Comparison of ENCODE assay signal across 31 mouse cellular contexts in the genomic region with DNA sequence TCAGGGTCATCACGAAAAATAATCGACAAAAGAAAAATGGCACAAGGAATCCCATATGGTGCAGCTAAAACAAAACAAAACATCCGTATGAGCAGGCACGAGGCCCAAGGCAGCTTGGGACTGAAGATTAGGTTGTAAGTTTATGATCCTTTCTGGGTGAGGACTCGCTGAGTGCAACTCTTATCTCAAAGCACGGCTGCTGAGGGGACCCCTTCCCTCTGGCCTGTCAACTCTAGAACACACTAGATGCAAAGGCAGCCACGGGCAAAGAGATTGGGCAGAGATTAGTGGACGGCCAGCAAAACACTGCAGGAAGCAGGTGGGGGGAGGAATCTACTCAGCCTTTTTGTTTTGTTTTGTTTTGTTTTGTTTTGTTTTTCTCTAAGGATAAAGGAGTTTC.
A peak's percentile ranks its signal among the peaks of the same experiment; 100 is the strongest.
DNase-seq lines count a peak whose midpoint lies in the region; ATAC-seq and TF ChIP-seq lines count a peak whose summit lies in the region.
"Had no signal": no experiment of that assay in that cellular context is flagged by ENCODE, and none has a peak within 500 bp of the region (broad histone marks: within the 10 kb centered on the region; RNA-seq: fewer than 3 reads in every experiment).

No protein-coding gene starts in this region.

- H3K27ac ChIP-seq in heart, embryonic 11.5 days (ENCODE audit: low read depth, low read length), result 0 out of 2 replicates have a peak overlapping the region, but pooled peaks have one; percentile 35
- H3K27ac ChIP-seq in heart, adult 2 months, result no peak overlapping the region
- H3K27ac ChIP-seq in liver, embryonic 12.5 days, result no peak overlapping the region
- H3K27ac ChIP-seq in liver, postnatal 0 days (ENCODE audit: low read depth), result no peak overlapping the region
- H3K27ac ChIP-seq: embryonic facial prominence, embryonic 13.5 days; forebrain, embryonic 10.5 days; forebrain, embryonic 15.5 days; gastrocnemius, adult 2 months; heart, embryonic 15.5 days; hindbrain, embryonic 12.5 days; hindbrain, postnatal 0 days; intestine, embryonic 15.5 days; limb, embryonic 10.5 days; limb, embryonic 15.5 days; neural tube, embryonic 15.5 days; stomach, embryonic 15.5 days had no signal

- intact Hi-C loops in heart, adult 2 months (cut with DNase I), result loop anchor here (5.0 kb wide), 2 partner anchors 96 to 331 kb away; no protein-coding TSS in a partner anchor
- intact Hi-C loops in left cerebral cortex, postnatal 10 days (cut with DNase I), result no loop called here

- no peaks in the 10 kb centered on the region for H3K79me2 ChIP-seq in heart, adult 2 months (replicated peaks; ENCODE audit: control insufficient read depth, insufficient read depth, low read length)

- no peak for TF ChIP-seq POLR2A in heart, adult 2 months (IDR thresholded peaks at IDR 0.05; ENCODE audit: insufficient read depth, low read depth, low read length)

- H3K27me3 ChIP-seq in heart, embryonic 11.5 days (ENCODE audit: control insufficient read depth, insufficient read depth, low read length), result no peaks in the 10 kb centered on the region
- no peaks in the 10 kb centered on the region for H3K27me3 ChIP-seq in heart, adult 2 months (ENCODE audit: control insufficient read depth, insufficient read depth, low read length)
- no peaks in the 10 kb centered on the region for H3K27me3 ChIP-seq in G1E (ENCODE audit: insufficient read depth, low read length)
- H3K27me3 ChIP-seq in liver, embryonic 12.5 days (replicated peaks), result no peaks in the 10 kb centered on the region
- H3K27me3 ChIP-seq in liver, postnatal 0 days (ENCODE audit: insufficient read depth, low read length), result no peaks in the 10 kb centered on the region
- H3K27me3 ChIP-seq: embryonic facial prominence, embryonic 13.5 days; forebrain, embryonic 15.5 days; heart, embryonic 15.5 days; hindbrain, embryonic 12.5 days; intestine, embryonic 15.5 days; limb, embryonic 15.5 days; neural tube, embryonic 15.5 days; stomach, embryonic 15.5 days had no signal

- no peaks in the 10 kb centered on the region for H3K36me3 ChIP-seq in heart, embryonic 11.5 days (ENCODE audit: control insufficient read depth, insufficient read depth, low read length)
- H3K36me3 ChIP-seq in heart, adult 2 months (ENCODE audit: control insufficient read depth, insufficient read depth, low read length), result no peaks in the 10 kb centered on the region
- H3K36me3 ChIP-seq in G1E (replicated peaks), result peaks cover 73% of the 10 kb centered on the region
- H3K36me3 ChIP-seq in liver, embryonic 12.5 days, result peaks cover 41% of the 10 kb centered on the region
- peaks cover 2% of the 10 kb centered on the region; the same call in 1 of the 2 replicates for H3K36me3 ChIP-seq in liver, postnatal 0 days (replicated peaks; ENCODE audit: insufficient read depth, low read length)
- H3K36me3 ChIP-seq: heart, embryonic 15.5 days; intestine, embryonic 15.5 days; stomach, embryonic 15.5 days had no signal

- H3K4me1 ChIP-seq in heart, embryonic 11.5 days (ENCODE audit: control insufficient read depth, insufficient read depth, low read length), result peaks cover 4% of the 10 kb centered on the region
- H3K4me1 ChIP-seq in heart, adult 2 months (ENCODE audit: control insufficient read depth, insufficient read depth, low read length), result no peaks in the 10 kb centered on the region
- H3K4me1 ChIP-seq in G1E (ENCODE audit: insufficient read depth, low read depth, low read length), result peaks cover 10% of the 10 kb centered on the region
- H3K4me1 ChIP-seq in liver, embryonic 12.5 days, result peaks cover 15% of the 10 kb centered on the region
- H3K4me1 ChIP-seq in liver, postnatal 0 days (ENCODE audit: insufficient read depth), result no peaks in the 10 kb centered on the region
- H3K4me1 ChIP-seq: embryonic facial prominence, embryonic 13.5 days; forebrain, embryonic 10.5 days; forebrain, embryonic 15.5 days; hindbrain, embryonic 12.5 days; intestine, embryonic 15.5 days; limb, embryonic 10.5 days; limb, embryonic 15.5 days; neural tube, embryonic 15.5 days; stomach, embryonic 15.5 days had no signal

- no peak for DNase-seq in heart, adult 2 months
- no peak for DNase-seq in G1E (ENCODE audit: low spot score)
- DNase-seq in liver, postnatal 0 days, result no peak
- no peak for DNase-seq in testis, postnatal 10 days (ENCODE audit: low spot score)
- no peak for DNase-seq in urinary bladder, postnatal 36 days (ENCODE audit: low spot score in 2 of 2)
- no peak for DNase-seq in left cerebral cortex, postnatal 10 days (ENCODE audit: extremely low spot score in 1 of 2, low spot score in 2 of 2)
- DNase-seq: adrenal gland, postnatal 14 days; cerebellum, adult 11 months; cerebellum, adult 9-11 months; gastrocnemius, adult 2 months; heart, postnatal 36 days; kidney, adult 8-10 months; kidney, postnatal 10 days; layer of hippocampus, postnatal 36 days; lung, postnatal 4 days; retina, postnatal 1 day; right cerebral cortex, postnatal 25 days; thymus, postnatal 25 days had no signal

- ATAC-seq in heart, embryonic 11.5 days (replicated peaks; ENCODE audit: insufficient number of reproducible peaks, low FRiP score, low TSS enrichment), result no peak
- peak; percentile 80 for ATAC-seq in G1E (ENCODE audit: extremely low read depth, insufficient number of reproducible peaks, low FRiP score, poor library complexity, severe bottlenecking)
- peak; percentile 76 for ATAC-seq in liver, embryonic 12.5 days
- peak; percentile 43 for ATAC-seq in liver, postnatal 0 days
- ATAC-seq: forebrain, embryonic 15.5 days had no signal

- H3K4me2 ChIP-seq in heart, embryonic 11.5 days, result no peak overlapping the region
- 0 out of 2 replicates have a peak overlapping the region, but pooled peaks have one; percentile 16 for H3K4me2 ChIP-seq in liver, embryonic 12.5 days
- H3K4me2 ChIP-seq in liver, postnatal 0 days (ENCODE audit: low read depth, low read length), result no peak overlapping the region
- H3K4me2 ChIP-seq: embryonic facial prominence, embryonic 13.5 days; forebrain, embryonic 15.5 days; heart, embryonic 15.5 days; hindbrain, embryonic 12.5 days; intestine, embryonic 15.5 days; limb, embryonic 15.5 days; neural tube, embryonic 15.5 days; stomach, embryonic 15.5 days had no signal

- no peak for TF ChIP-seq CTCF in heart, adult 2 months (IDR thresholded peaks at IDR 0.05)
- no peak for TF ChIP-seq CTCF in G1E (IDR thresholded peaks at IDR 0.05; ENCODE audit: low read depth, low read length)
- no peak for TF ChIP-seq CTCF in liver, postnatal 0 days (IDR thresholded peaks at IDR 0.05; ENCODE audit: low read depth)

- no peak overlapping the region for H3K4me3 ChIP-seq in heart, embryonic 11.5 days (ENCODE audit: low read depth, low read length)
- no peak overlapping the region for H3K4me3 ChIP-seq in heart, adult 2 months
- H3K4me3 ChIP-seq in G1E (ENCODE audit: low read depth, low read length), result no peak overlapping the region
- no peak overlapping the region for H3K4me3 ChIP-seq in liver, embryonic 12.5 days
- H3K4me3 ChIP-seq in liver, postnatal 0 days (ENCODE audit: low read depth, low read length), result no peak overlapping the region
- H3K4me3 ChIP-seq: embryonic facial prominence, embryonic 13.5 days; forebrain, embryonic 10.5 days; forebrain, embryonic 15.5 days; gastrocnemius, adult 2 months; heart, embryonic 15.5 days; hindbrain, embryonic 12.5 days; intestine, embryonic 15.5 days; limb, embryonic 10.5 days; limb, embryonic 15.5 days; neural tube, embryonic 15.5 days; stomach, embryonic 15.5 days had no signal

- TF ChIP-seq EP300 in heart, adult 2 months (IDR thresholded peaks at IDR 0.05; ENCODE audit: insufficient read depth, low read depth, low read length), result no peak
- TF ChIP-seq EP300 in liver, postnatal 0 days (IDR thresholded peaks at IDR 0.05; ENCODE audit: low read depth), result no peak

- H3K9me3 ChIP-seq in heart, embryonic 11.5 days (replicated peaks; ENCODE audit: control insufficient read depth, low read length), result no peaks in the 10 kb centered on the region
- no peaks in the 10 kb centered on the region for H3K9me3 ChIP-seq in G1E (replicated peaks)
- H3K9me3 ChIP-seq in liver, embryonic 12.5 days (replicated peaks), result no peaks in the 10 kb centered on the region
- no peaks in the 10 kb centered on the region for H3K9me3 ChIP-seq in liver, postnatal 0 days (ENCODE audit: low read length)
- H3K9me3 ChIP-seq: embryonic facial prominence, embryonic 13.5 days; forebrain, embryonic 10.5 days; forebrain, embryonic 15.5 days; heart, embryonic 15.5 days; hindbrain, embryonic 12.5 days; intestine, embryonic 15.5 days; limb, embryonic 10.5 days; limb, embryonic 15.5 days; neural tube, embryonic 15.5 days; stomach, embryonic 15.5 days had no signal

- 27% methylated on average over 8 of the region's 8 CpGs for WGBS in heart, embryonic 11.5 days (ENCODE audit: insufficient replicate concordance)
- 42% methylated on average over 8 of the region's 8 CpGs for WGBS in heart, adult 2 months
- WGBS in liver, embryonic 12.5 days (ENCODE audit: insufficient replicate concordance), result 18% methylated on average over 8 of the region's 8 CpGs
- WGBS in liver, postnatal 0 days (ENCODE audit: insufficient replicate concordance), result 40% methylated on average over 8 of the region's 8 CpGs

- no peak overlapping the region for H3K9ac ChIP-seq in heart, embryonic 11.5 days (ENCODE audit: low read depth, low read length)
- H3K9ac ChIP-seq in heart, adult 2 months (ENCODE audit: low read depth, low read length), result no peak overlapping the region
- H3K9ac ChIP-seq in liver, embryonic 12.5 days, result no peak overlapping the region
- no peak overlapping the region for H3K9ac ChIP-seq in liver, postnatal 0 days (replicated peaks)
- H3K9ac ChIP-seq: embryonic facial prominence, embryonic 13.5 days; forebrain, embryonic 15.5 days; heart, embryonic 15.5 days; hindbrain, embryonic 12.5 days; intestine, embryonic 15.5 days; limb, embryonic 15.5 days; neural tube, embryonic 15.5 days; stomach, embryonic 15.5 days had no signal
